Mouse (Mus musculus): Measurements from ENCODE around the gene Rpl23a.

Rpl23a gene

GRCm38 (mm10) chr11:78167257-78167959 is 16.0 kb downstream of the Rpl23a start:
- in situ Hi-C loops (cut with MboI, MseI): no loop called here

- in situ Hi-C loops (cut with MboI, MseI): no loop called here
Observed at GRCm38 (mm10) chr11:78166640-78167039, 16.7 kb downstream of the Rpl23a start.

- in situ Hi-C loops (cut with MboI, MseI): no loop called here
Observed at GRCm38 (mm10) chr11:78166161-78166560, 17.2 kb downstream of the Rpl23a start.

- in situ Hi-C loops (cut with MboI, MseI): no loop called here
Observed at GRCm38 (mm10) chr11:78165761-78166109, 17.6 kb downstream of the Rpl23a start.

GRCm38 (mm10) chr11:78164924-78165760 is 18.2 kb downstream of the Rpl23a start, which contains the start of gene Traf4:
Gene Traf4, minus strand, starts transcription at chr11:78165589.
- in situ Hi-C loops (cut with MboI, MseI): no loop called here

GRCm38 (mm10) chr11:78164604-78164923 is 18.8 kb downstream of the Rpl23a start:
- in situ Hi-C loops (cut with MboI, MseI): no loop called here

GRCm38 (mm10) chr11:78163681-78164603 is 19.4 kb downstream of the Rpl23a start:
- in situ Hi-C loops (cut with MboI, MseI): no loop called here

GRCm38 (mm10) chr11:78163045-78163444 is 20.3 kb downstream of the Rpl23a start:
- in situ Hi-C loops (cut with MboI, MseI): no loop called here

GRCm38 (mm10) chr11:78162504-78162903 is 20.9 kb downstream of the Rpl23a start:
- in situ Hi-C loops (cut with MboI, MseI): no loop called here

- in situ Hi-C loops (cut with MboI, MseI): no loop called here
Observed at GRCm38 (mm10) chr11:78161968-78162367, 21.4 kb downstream of the Rpl23a start.

- in situ Hi-C loops (cut with MboI, MseI): no loop called here
Observed at GRCm38 (mm10) chr11:78161169-78161568, 22.2 kb downstream of the Rpl23a start.

GRCm38 (mm10) chr11:78160675-78161074 is 22.7 kb downstream of the Rpl23a start:
- in situ Hi-C loops (cut with MboI, MseI): no loop called here

- in situ Hi-C loops (cut with MboI, MseI): no loop called here
Observed at GRCm38 (mm10) chr11:78160171-78160570, 23.2 kb downstream of the Rpl23a start.

- in situ Hi-C loops (cut with MboI, MseI): no loop called here
Observed at GRCm38 (mm10) chr11:78159557-78159956, 23.8 kb downstream of the Rpl23a start.

- in situ Hi-C loops (cut with MboI, MseI): no loop called here
Observed at GRCm38 (mm10) chr11:78159096-78159495, 24.3 kb downstream of the Rpl23a start.

GRCm38 (mm10) chr11:78156156-78156699 is 27.2 kb downstream of the Rpl23a start:
- in situ Hi-C loops (cut with MboI, MseI): no loop called here

GRCm38 (mm10) chr11:78155674-78156073 is 27.7 kb downstream of the Rpl23a start:
- in situ Hi-C loops (cut with MboI, MseI): no loop called here

GRCm38 (mm10) chr11:78153778-78154177 is 29.6 kb downstream of the Rpl23a start:
- in situ Hi-C loops (cut with MboI, MseI): no loop called here

- in situ Hi-C loops (cut with MboI, MseI): no loop called here
Observed at GRCm38 (mm10) chr11:78152299-78153231, 30.8 kb downstream of the Rpl23a start.

GRCm38 (mm10) chr11:78151161-78151560 is 32.2 kb downstream of the Rpl23a start:
- in situ Hi-C loops (cut with MboI, MseI): no loop called here

Measured in regulatory T cell (primary cell).